19 mouse cellular contexts compared by ENCODE assay signal in genomic region chr3:85681136-85681535, GRCm38 (mm10).
DNase-seq lines count a peak whose midpoint lies in the region; ATAC-seq lines count a peak whose summit lies in the region.
"Had no signal": no experiment of that assay in that cellular context is flagged by ENCODE, and none has a peak within 500 bp of the region (broad histone marks: within the 10 kb centered on the region; RNA-seq: fewer than 3 reads in every experiment).

No protein-coding gene starts in this region.

- no peak overlapping the region for H3K4me3 ChIP-seq in forebrain, embryonic 10.5 days
- no peak overlapping the region for H3K4me3 ChIP-seq in forebrain, embryonic 13.5 days
- no peak overlapping the region for H3K4me3 ChIP-seq in midbrain, embryonic 10.5 days
- no peak overlapping the region for H3K4me3 ChIP-seq in midbrain, embryonic 14.5 days (replicated peaks; ENCODE audit: low read depth, low read length)
- no peak overlapping the region for H3K4me3 ChIP-seq in limb, embryonic 10.5 days
- H3K4me3 ChIP-seq: embryonic facial prominence, embryonic 15.5 days; erythroblast, embryonic 14.5 days; heart, embryonic 12.5 days had no signal

- H3K4me2 ChIP-seq in forebrain, embryonic 13.5 days = no peak overlapping the region
- H3K4me2 ChIP-seq in midbrain, embryonic 14.5 days (ENCODE audit: low read length) = no peak overlapping the region
- H3K4me2 ChIP-seq: embryonic facial prominence, embryonic 15.5 days; heart, embryonic 12.5 days had no signal

- H3K36me3 ChIP-seq in forebrain, embryonic 10.5 days (replicated peaks) = no peaks in the 10 kb centered on the region
- no peaks in the 10 kb centered on the region for H3K36me3 ChIP-seq in forebrain, embryonic 13.5 days (ENCODE audit: poor library complexity, severe bottlenecking)
- no peaks in the 10 kb centered on the region for H3K36me3 ChIP-seq in midbrain, embryonic 10.5 days
- H3K36me3 ChIP-seq in midbrain, embryonic 14.5 days (ENCODE audit: control insufficient read depth, insufficient read depth, low read length) = no peaks in the 10 kb centered on the region
- no peaks in the 10 kb centered on the region for H3K36me3 ChIP-seq in limb, embryonic 10.5 days
- H3K36me3 ChIP-seq: embryonic facial prominence, embryonic 15.5 days; G1E; heart, embryonic 12.5 days had no signal

- H3K9me3 ChIP-seq in forebrain, embryonic 10.5 days = no peaks in the 10 kb centered on the region
- H3K9me3 ChIP-seq in forebrain, embryonic 13.5 days (replicated peaks) = no peaks in the 10 kb centered on the region
- H3K9me3 ChIP-seq in midbrain, embryonic 10.5 days (replicated peaks) = no peaks in the 10 kb centered on the region
- no peaks in the 10 kb centered on the region for H3K9me3 ChIP-seq in midbrain, embryonic 14.5 days (ENCODE audit: control insufficient read depth, low read length)
- H3K9me3 ChIP-seq in limb, embryonic 10.5 days (replicated peaks) = no peaks in the 10 kb centered on the region
- H3K9me3 ChIP-seq: embryonic facial prominence, embryonic 15.5 days; G1E; heart, embryonic 12.5 days had no signal

- peak overlapping the region; percentile 65 for H3K27ac ChIP-seq in forebrain, embryonic 10.5 days
- no peak overlapping the region for H3K27ac ChIP-seq in forebrain, embryonic 13.5 days
- peak overlapping the region; percentile 73 for H3K27ac ChIP-seq in midbrain, embryonic 10.5 days (replicated peaks)
- H3K27ac ChIP-seq in midbrain, embryonic 14.5 days (replicated peaks; ENCODE audit: low read depth, low read length) = no peak overlapping the region
- 0 out of 2 replicates have a peak overlapping the region, but pooled peaks have one; percentile 25 for H3K27ac ChIP-seq in limb, embryonic 10.5 days
- H3K27ac ChIP-seq: embryonic facial prominence, embryonic 15.5 days had no signal

- 46% methylated on average over 7 of the region's 7 CpGs for WGBS in forebrain, embryonic 10.5 days
- 40% methylated on average over 7 of the region's 7 CpGs for WGBS in forebrain, embryonic 13.5 days
- WGBS in midbrain, embryonic 10.5 days = 52% methylated on average over 7 of the region's 7 CpGs
- WGBS in midbrain, embryonic 14.5 days = 37% methylated on average over 7 of the region's 7 CpGs
- 90% methylated on average over 7 of the region's 7 CpGs for WGBS in limb, embryonic 10.5 days

- no peak for ATAC-seq in forebrain, embryonic 13.5 days
- ATAC-seq in midbrain, embryonic 14.5 days (ENCODE audit: low FRiP score, low TSS enrichment) = no peak
- ATAC-seq: CD4-positive, CD25-positive, alpha-beta regulatory T cell, adult 4 months; forebrain, embryonic 16.5 days had no signal

- DNase-seq in forebrain, embryonic 10.5 days (ENCODE audit: extremely low spot score, low spot score) = no peak
- no peak for DNase-seq in midbrain, embryonic 10.5 days (ENCODE audit: low spot score)
- no peak for DNase-seq in midbrain, embryonic 14.5 days
- no peak for DNase-seq in limb, embryonic 10.5 days (ENCODE audit: low spot score)
- peak; percentile 46 for DNase-seq in retina, postnatal 7 days (ENCODE audit: low read depth, low spot score)
- DNase-seq in cerebellum, postnatal 36 days = no peak
- DNase-seq: adrenal gland, adult 8-10 months; adrenal gland, postnatal 36 days; B cell, adult 2 months; cerebellum, adult 11 months; cerebellum, adult 9-10 months; gastrocnemius, postnatal 10 days had no signal

- no peaks in the 10 kb centered on the region for H3K27me3 ChIP-seq in forebrain, embryonic 10.5 days (ENCODE audit: poor library complexity, severe bottlenecking)
- H3K27me3 ChIP-seq in forebrain, embryonic 13.5 days = 0 out of 2 replicates have a peak, but pooled peaks cover 3% of the 10 kb centered on the region
- no peaks in the 10 kb centered on the region for H3K27me3 ChIP-seq in midbrain, embryonic 10.5 days (ENCODE audit: low read depth, poor library complexity, severe bottlenecking)
- H3K27me3 ChIP-seq in midbrain, embryonic 14.5 days (ENCODE audit: control insufficient read depth, insufficient read depth, low read length) = no peaks in the 10 kb centered on the region
- no peaks in the 10 kb centered on the region for H3K27me3 ChIP-seq in limb, embryonic 10.5 days (ENCODE audit: low read depth, poor library complexity, severe bottlenecking)
- H3K27me3 ChIP-seq: embryonic facial prominence, embryonic 15.5 days; heart, embryonic 12.5 days had no signal

- peaks cover 14% of the 10 kb centered on the region for H3K4me1 ChIP-seq in forebrain, embryonic 10.5 days
- H3K4me1 ChIP-seq in forebrain, embryonic 13.5 days = no peaks in the 10 kb centered on the region
- H3K4me1 ChIP-seq in midbrain, embryonic 10.5 days = peaks cover 21% of the 10 kb centered on the region
- peaks cover 2% of the 10 kb centered on the region; the same call in 1 of the 2 replicates for H3K4me1 ChIP-seq in midbrain, embryonic 14.5 days (ENCODE audit: control insufficient read depth, insufficient read depth, low read length)
- peaks cover 5% of the 10 kb centered on the region; the same call in 1 of the 2 replicates for H3K4me1 ChIP-seq in limb, embryonic 10.5 days
- H3K4me1 ChIP-seq: embryonic facial prominence, embryonic 15.5 days had no signal

- H3K9ac ChIP-seq in forebrain, embryonic 13.5 days = no peak overlapping the region
- no peak overlapping the region for H3K9ac ChIP-seq in midbrain, embryonic 14.5 days (replicated peaks; ENCODE audit: low read length)
- H3K9ac ChIP-seq: embryonic facial prominence, embryonic 15.5 days; heart, embryonic 12.5 days had no signal

Comparison
In these comparisons a context has a peak if more than half of its experiments do, and no peak if none do; other contexts are left out.
1. H3K27ac ChIP-seq: peak in forebrain, embryonic 10.5 days (single experiment), midbrain, embryonic 10.5 days (single experiment) and limb, embryonic 10.5 days (single experiment); none in forebrain, embryonic 13.5 days (single experiment) and midbrain, embryonic 14.5 days (single experiment).